Comparison of ENCODE assay signal across 8 mouse cellular contexts in genomic region chr14:73142896-73143709, GRCm38 (mm10). TPM values are rescaled to one million over a fixed set of nuclear protein-coding genes. Genes with fewer than 3 reads are reported as not detected.
A peak's percentile ranks its signal among the peaks of the same experiment; 100 is the strongest.
DNase-seq lines count a peak whose midpoint lies in the region; ATAC-seq lines count a peak whose summit lies in the region.

No protein-coding gene starts in this region.

- H3K4me3 ChIP-seq in hindbrain, embryonic 12.5 days: peak overlapping the region; percentile 82

- H3K27ac ChIP-seq in hindbrain, embryonic 12.5 days: peak overlapping the region; percentile 99

- peak overlapping the region; percentile 79 for H3K4me2 ChIP-seq in hindbrain, embryonic 12.5 days (replicated peaks)

- H3K36me3 ChIP-seq in hindbrain, embryonic 12.5 days: peaks cover 4% of the 10 kb centered on the region; the same call in 1 of the 2 replicates

- peak overlapping the region; percentile 96 for H3K9ac ChIP-seq in hindbrain, embryonic 12.5 days

- H3K4me1 ChIP-seq in hindbrain, embryonic 12.5 days: peaks cover 21% of the 10 kb centered on the region

- no peaks in the 10 kb centered on the region; the same call in 1 of the 2 replicates for H3K9me3 ChIP-seq in hindbrain, embryonic 12.5 days (replicated peaks)

- DNase-seq in Muller cell, postnatal 12 days (ENCODE audit: inconsistent ontology term): peak; percentile 88
- DNase-seq in cerebellum, adult 8-10 months: peak; percentile 88
- DNase-seq in frontal cortex, postnatal 10 days (ENCODE audit: low spot score in 2 of 2): peak; percentile 68 to 81
- peak; percentile 81 to 84 for DNase-seq in layer of hippocampus, postnatal 36 days
- DNase-seq in lung, postnatal 25 days (ENCODE audit: low spot score): peak; percentile 83
- peak; percentile 56 for DNase-seq in retina, adult 2 months (ENCODE audit: low read depth, low spot score)
- peak; percentile 92 for DNase-seq in thymus, postnatal 25 days

- H3K27me3 ChIP-seq in hindbrain, embryonic 12.5 days: no peaks in the 10 kb centered on the region

- WGBS in hindbrain, embryonic 12.5 days: under 1% methylated on average over 63 of the region's 88 CpGs

- ATAC-seq in hindbrain, embryonic 12.5 days (ENCODE audit: low FRiP score): peak; percentile 94

RNA-seq across cellular contexts. Expression of gene Rcbtb2, which starts 20.3 kb away (rescaled TPM):
- 124 and 127 TPM in 2 replicates for polyA plus RNA-seq in hindbrain, embryonic 12.5 days (2016; fragmentation: Nextera tagmentation; extraction: Ambion mirVana)
- 10 to 100 TPM; 23.9 to 32.3 TPM for total RNA-seq in layer of hippocampus, postnatal 36 days (2021)

Comparison
In these comparisons a context has a peak if more than half of its experiments do, and no peak if none do; other contexts are left out.
1. Peak in every context shown above with its lines: DNase-seq, ATAC-seq, H3K4me3 ChIP-seq and H3K27ac ChIP-seq.